ENCODE assay signal across 13 mouse cellular contexts in genomic region chr12:83791737-83792136, GRCm38 (mm10). TPM values are rescaled to one million over a fixed set of nuclear protein-coding genes. Genes with fewer than 3 reads are reported as not detected.
DNase-seq lines count a peak whose midpoint lies in the region; ATAC-seq and TF ChIP-seq lines count a peak whose summit lies in the region.
"Had no signal": no experiment of that assay in that cellular context is flagged by ENCODE, and none has a peak within 500 bp of the region (broad histone marks: within the 10 kb centered on the region; RNA-seq: fewer than 3 reads in every experiment).

No protein-coding gene starts in this region.

- intact Hi-C loops in left cerebral cortex, postnatal 4 days (cut with DNase I): no loop called here
- intact Hi-C loops in left cerebral cortex, adult 2 months (cut with DNase I): loop anchor here (5.0 kb wide), 1 partner anchor 74 kb away; no protein-coding TSS in a partner anchor

- H3K4me3 ChIP-seq in left cerebral cortex, adult 2 months: no peak overlapping the region

- DNase-seq in frontal cortex, postnatal 36 days (ENCODE audit: low spot score in 2 of 2): no peak
- DNase-seq in left cerebral cortex, postnatal 4 days: peak; percentile 90
- DNase-seq in left cerebral cortex, adult 2 months (ENCODE audit: extremely low spot score in 1 of 2, low spot score in 2 of 2): no peak
- peak; percentile 44 to 52 for DNase-seq in cerebellum, adult 18-20 months
- peak; percentile 61 to 73 for DNase-seq in layer of hippocampus, postnatal 10 days (ENCODE audit: low spot score in 2 of 2)
- DNase-seq in natural killer cell, adult 2 months (ENCODE audit: low spot score in 2 of 2): no peak
- DNase-seq: kidney, postnatal 4 days; right cerebral cortex, adult 18-20 months had no signal

- TF ChIP-seq CTCF in left cerebral cortex, adult 2 months (IDR thresholded peaks at IDR 0.05): no peak

- 0 out of 2 replicates have a peak, but pooled peaks have one; percentile 9 for ATAC-seq in frontal cortex, adult (ENCODE audit: low TSS enrichment)
- ATAC-seq in CD4-positive, CD25-positive, alpha-beta regulatory T cell, adult 4 months: no peak
- ATAC-seq: Patski had no signal

- H3K27ac ChIP-seq in left cerebral cortex, adult 2 months: no peak overlapping the region; the same call in 1 of the 2 replicates

RNA-seq across cellular contexts. Expression of gene Papln, which starts 28.3 kb away (rescaled TPM):
- 10 to 100 TPM in 1 of 2 experiments, 1 to 10 TPM in 1; 9.5 to 10.5 TPM for total RNA-seq in left cerebral cortex, postnatal 4 days (2021)
- total RNA-seq in left cerebral cortex, adult 2 months (2021): 1 to 10 TPM; 8.4 to 10.0 TPM
- 1 to 10 TPM; 4.8 to 6.5 TPM for total RNA-seq in layer of hippocampus, postnatal 10 days (2021)
- polyA plus RNA-seq in CD4-positive, CD25-positive, alpha-beta regulatory T cell, adult 4 months (2017; shearing (Covaris generic)): not detected
- total RNA-seq: hematopoietic stem cell, adult 5-6 weeks had no signal
- polyA plus RNA-seq: limb, embryonic 11.5 days had no signal

Comparison
In these comparisons a context has a peak if more than half of its experiments do, and no peak if none do; other contexts are left out.
1. DNase-seq: peak in left cerebral cortex, postnatal 4 days (single experiment), cerebellum, adult 18-20 months (2 of 2) and layer of hippocampus, postnatal 10 days (2 of 2); none in frontal cortex, postnatal 36 days (0 of 2), left cerebral cortex, adult 2 months (0 of 2) and natural killer cell, adult 2 months (0 of 2).